Mouse (Mus musculus) urinary bladder, postnatal 25 days (tissue): Measurements from ENCODE around the gene Cfl1.

Experiments used
- DNase-seq: peaks from one replicate; pipeline ENCODE4 v3.0.0; 2022; ENCODE audit warnings: low spot score

The Cfl1 gene

GRCm38 (mm10) chr19:5490313-5490897 is at the start of gene Cfl1:
TSS of gene Cfl1 (plus strand) at chr19:5490455.
- DNase-seq: peak; percentile 89

- DNase-seq: no peak
Observed at GRCm38 (mm10) chr19:5444371-5444908, 45.8 kb upstream of the Cfl1 start.

- DNase-seq: no peak
Observed at GRCm38 (mm10) chr19:5444954-5445353, 45.3 kb upstream of the Cfl1 start.

- DNase-seq: no peak
Observed at GRCm38 (mm10) chr19:5445747-5446146, 44.5 kb upstream of the Cfl1 start.

GRCm38 (mm10) chr19:5447515-5448353 is 42.5 kb upstream of the Cfl1 start, which contains the start of gene Fosl1:
TSS of gene Fosl1 (plus strand) at chr19:5447547.
- peak; percentile 76 for DNase-seq

- DNase-seq: no peak
Observed at GRCm38 (mm10) chr19:5448354-5449150, 41.7 kb upstream of the Cfl1 start.

GRCm38 (mm10) chr19:5449673-5450072 is 40.6 kb upstream of the Cfl1 start:
- no peak for DNase-seq

- DNase-seq: no peak
Observed at GRCm38 (mm10) chr19:5451766-5452165, 38.5 kb upstream of the Cfl1 start.

GRCm38 (mm10) chr19:5455037-5455436 is 35.2 kb upstream of the Cfl1 start:
- no peak for DNase-seq

- no peak for DNase-seq
Observed at GRCm38 (mm10) chr19:5455568-5455967, 34.7 kb upstream of the Cfl1 start.

GRCm38 (mm10) chr19:5456241-5456921 is 33.9 kb upstream of the Cfl1 start:
- DNase-seq: no peak

GRCm38 (mm10) chr19:5456922-5457745 is 33.1 kb upstream of the Cfl1 start:
- DNase-seq: peak; percentile 94

GRCm38 (mm10) chr19:5457746-5458442 is 32.4 kb upstream of the Cfl1 start, which contains the start of gene Ccdc85b:
TSS of gene Ccdc85b (minus strand) at chr19:5457894.
- DNase-seq: no peak

- no peak for DNase-seq
Observed at GRCm38 (mm10) chr19:5459019-5459418, 31.2 kb upstream of the Cfl1 start.

- no peak for DNase-seq
Observed at GRCm38 (mm10) chr19:5459896-5460295, 30.4 kb upstream of the Cfl1 start.

GRCm38 (mm10) chr19:5460465-5460911 is 29.8 kb upstream of the Cfl1 start, which contains the start of gene Fibp:
TSS of gene Fibp (plus strand) at chr19:5460615.
- peak; percentile 85 for DNase-seq

- DNase-seq: no peak
Observed at GRCm38 (mm10) chr19:5461411-5461810, 28.8 kb upstream of the Cfl1 start.

GRCm38 (mm10) chr19:5463212-5463611 is 27.0 kb upstream of the Cfl1 start:
- DNase-seq: no peak

GRCm38 (mm10) chr19:5463791-5464562 is 26.3 kb upstream of the Cfl1 start:
- DNase-seq: no peak
